Mouse (Mus musculus): ENCODE measurements around the gene Bysl. TPM values are rescaled to one million over a fixed set of nuclear protein-coding genes. Genes with fewer than 3 reads are reported as not detected.
"Not testable (repeated sequence)": the region's sequence is repeated elsewhere in the genome, so short reads cannot be mapped to it uniquely, and the experiment has no call there.

The Bysl gene
- total RNA-seq, 2 experiments from 2014 or later = 16.0 to 16.2 TPM

- ATAC-seq (replicated peaks; ENCODE audit: poor library complexity, severe bottlenecking) = no peak
These were observed 11.7 kb upstream of the Bysl start for GRCm38 (mm10) chr17:47622912-47623554.

- ATAC-seq (replicated peaks; ENCODE audit: poor library complexity, severe bottlenecking) = no peak
These were observed 7.4 kb upstream of the Bysl start for GRCm38 (mm10) chr17:47618556-47619311.

- ATAC-seq (replicated peaks; ENCODE audit: poor library complexity, severe bottlenecking) = no peak
These were observed 6.5 kb upstream of the Bysl start for GRCm38 (mm10) chr17:47617605-47618307.

- ATAC-seq (replicated peaks; ENCODE audit: poor library complexity, severe bottlenecking) = no peak
These were observed 5.4 kb upstream of the Bysl start for GRCm38 (mm10) chr17:47616652-47617051.

- no peak for ATAC-seq (replicated peaks; ENCODE audit: poor library complexity, severe bottlenecking)
These were observed 4.8 kb upstream of the Bysl start for GRCm38 (mm10) chr17:47616119-47616518.

GRCm38 (mm10) chr17:47614018-47614417 lies 2.7 kb upstream of the Bysl start:
- ATAC-seq (replicated peaks; ENCODE audit: poor library complexity, severe bottlenecking) = 0 out of 2 replicates have a peak, but pooled peaks have one; percentile 19

GRCm38 (mm10) chr17:47611661-47611982 lies 330 bp upstream of the Bysl start:
- ATAC-seq (replicated peaks; ENCODE audit: poor library complexity, severe bottlenecking) = no peak

- ATAC-seq (replicated peaks; ENCODE audit: poor library complexity, severe bottlenecking) = 0 out of 2 replicates have a peak, but pooled peaks have one; percentile 13
These were observed 2.1 kb downstream of the Bysl start for GRCm38 (mm10) chr17:47609182-47609581.

- no peak for ATAC-seq (replicated peaks; ENCODE audit: poor library complexity, severe bottlenecking)
These were observed 5.1 kb downstream of the Bysl start for GRCm38 (mm10) chr17:47606220-47606619.

GRCm38 (mm10) chr17:47602289-47602688 lies 9.0 kb downstream of the Bysl start:
- ATAC-seq (replicated peaks; ENCODE audit: poor library complexity, severe bottlenecking) = no peak

GRCm38 (mm10) chr17:47601389-47601755 lies 9.9 kb downstream of the Bysl start:
- ATAC-seq (replicated peaks; ENCODE audit: poor library complexity, severe bottlenecking) = no peak

- ATAC-seq (replicated peaks; ENCODE audit: poor library complexity, severe bottlenecking) = no peak
These were observed 10.5 kb downstream of the Bysl start for GRCm38 (mm10) chr17:47600601-47601388.

GRCm38 (mm10) chr17:47599511-47600297 lies 11.6 kb downstream of the Bysl start:
- ATAC-seq (replicated peaks; ENCODE audit: poor library complexity, severe bottlenecking) = peak; percentile 21; the same call in 1 of the 2 replicates

- not testable (repeated sequence) for ATAC-seq (replicated peaks; ENCODE audit: poor library complexity, severe bottlenecking)
These were observed 12.6 kb downstream of the Bysl start for GRCm38 (mm10) chr17:47598580-47599304.

GRCm38 (mm10) chr17:47597838-47598579 lies 13.3 kb downstream of the Bysl start:
- ATAC-seq (replicated peaks; ENCODE audit: poor library complexity, severe bottlenecking) = 0 out of 2 replicates have a peak, but pooled peaks have one; percentile 1

GRCm38 (mm10) chr17:47597261-47597660 lies 14.0 kb downstream of the Bysl start:
- ATAC-seq (replicated peaks; ENCODE audit: poor library complexity, severe bottlenecking) = no peak

- no peak for ATAC-seq (replicated peaks; ENCODE audit: poor library complexity, severe bottlenecking)
These were observed 14.5 kb downstream of the Bysl start for GRCm38 (mm10) chr17:47596839-47597164.

GRCm38 (mm10) chr17:47596162-47596838 lies 15.0 kb downstream of the Bysl start:
- peak; percentile 10 for ATAC-seq (replicated peaks; ENCODE audit: poor library complexity, severe bottlenecking)
